Mouse (Mus musculus) embryonic facial prominence, embryonic 11.5 days (tissue): ENCODE results near the gene Grk2. TPM values are rescaled to one million over a fixed set of nuclear protein-coding genes. Genes with fewer than 3 reads are reported as not detected.

Experiments
- ATAC-seq: fragments of 200-750 bp; cut with Nextera tagmentation; replicated peaks from 2 replicates; pipeline ENCODE4 v1.8.0; 2017; ENCODE audit warnings: low read depth; ENCODE audit not compliant: insufficient number of reproducible peaks, low FRiP score, low TSS enrichment
- DNase-seq: peaks from one replicate; pipeline ENCODE4 v3.0.0-alpha.2; 2015; ENCODE audit warnings: low spot score
- H3K27ac ChIP-seq: fragments of 300-500 bp; sonication (generic); replicated peaks from 2 replicates; pipeline ENCODE4 v1.5.1; 2014; ENCODE audit warnings: mild to moderate bottlenecking, low read depth, low read length, control low read depth
- H3K27me3 ChIP-seq: fragments of 300-500 bp; sonication (generic); 2 replicates; pipeline ENCODE4 v1.6.1; 2014; ENCODE audit warnings: mild to moderate bottlenecking, low read length, moderate library complexity, mixed read lengths; ENCODE audit not compliant: control insufficient read depth, insufficient read depth
- H3K36me3 ChIP-seq: fragments of 300-500 bp; sonication (generic); replicated peaks from 2 replicates; pipeline ENCODE4 v1.6.1; 2014; ENCODE audit warnings: low read depth, mild to moderate bottlenecking, low read length, moderate library complexity, mixed read lengths; ENCODE audit not compliant: control insufficient read depth, insufficient read depth
- H3K4me1 ChIP-seq: fragments of 300-500 bp; sonication (generic); 2 replicates; pipeline ENCODE4 v1.6.1; 2014; ENCODE audit warnings: low read length, mixed read lengths; ENCODE audit not compliant: control insufficient read depth, insufficient read depth
- H3K4me2 ChIP-seq: fragments of 300-500 bp; sonication (generic); 2 replicates; pipeline ENCODE4 v1.6.1; 2014; ENCODE audit warnings: low read depth, mild to moderate bottlenecking, control low read depth, low read length, moderate library complexity
- H3K4me3 ChIP-seq: fragments of 300-500 bp; sonication (generic); 2 replicates; pipeline ENCODE4 v1.5.1; 2014; ENCODE audit warnings: low read depth, low read length, control low read depth
- H3K9ac ChIP-seq: fragments of 300-500 bp; sonication (generic); replicated peaks from 2 replicates; pipeline ENCODE4 v1.6.1; 2014; ENCODE audit warnings: mild to moderate bottlenecking, control low read depth, low read length
- H3K9me3 ChIP-seq: fragments of 300-500 bp; sonication (generic); replicated peaks from 2 replicates; pipeline ENCODE4 v1.6.1; 2016; ENCODE audit warnings: mild to moderate bottlenecking, low read length, inconsistent platforms, mixed read lengths; ENCODE audit not compliant: control insufficient read depth
- WGBS: fragments of 180-500 bp; shearing (Covaris S2); extraction: QIAGEN DNeasy Blood & Tissue Kit; methylation state at CpG from one replicate; pipeline ENCODE4 v1.1.7; 2014; 5-methylcytosine and 5-hydroxymethylcytosine counted together
- polyA plus RNA-seq: library from polyadenylated mRNA; unstranded; fragments of >200 nt; fragmentation: Nextera tagmentation; extraction: Ambion mirVana; gene quantifications from 2 replicates; pipeline ENCODE4 v1.2.1, GENCODE M21; 2014

Gene Grk2
- polyA plus RNA-seq = 13.5 and 18.9 TPM in 2 replicates

GRCm38 (mm10) chr19:4306190-4306577 is at the start of gene Grk2:
Gene Grk2, minus strand, starts transcription at chr19:4306222.
- H3K4me1 ChIP-seq = peaks cover 23% of the 10 kb centered on the region
- H3K4me2 ChIP-seq = peak within 1 kb of the TSS; percentile 89
- H3K9me3 ChIP-seq = no peaks in the 10 kb centered on the region
- ATAC-seq = peak; percentile 55; the same call in 1 of the 2 replicates
- H3K27ac ChIP-seq = peak within 1 kb of the TSS; percentile 62
- DNase-seq = peak; percentile 87
- H3K27me3 ChIP-seq = no peaks in the 10 kb centered on the region
- peak within 1 kb of the TSS; percentile 96 for H3K9ac ChIP-seq
- H3K4me3 ChIP-seq = peak within 1 kb of the TSS; percentile 96
- WGBS = under 1% methylated on average over 31 of the region's 46 CpGs
- no peaks in the 10 kb centered on the region for H3K36me3 ChIP-seq

- no peak overlapping the region for H3K4me3 ChIP-seq
- no peaks in the 10 kb centered on the region for H3K4me1 ChIP-seq
- H3K9ac ChIP-seq = no peak overlapping the region
- ATAC-seq (no peak), DNase-seq (no peak)
- H3K27ac ChIP-seq = no peak overlapping the region
- no peaks in the 10 kb centered on the region for H3K9me3 ChIP-seq
- H3K36me3 ChIP-seq = peaks cover 7% of the 10 kb centered on the region
- no peak overlapping the region for H3K4me2 ChIP-seq
- no peaks in the 10 kb centered on the region for H3K27me3 ChIP-seq
- 90% methylated on average over 2 of the region's 2 CpGs for WGBS
These were observed 43.4 kb upstream of the Grk2 start for GRCm38 (mm10) chr19:4349455-4349854.

DNA sequence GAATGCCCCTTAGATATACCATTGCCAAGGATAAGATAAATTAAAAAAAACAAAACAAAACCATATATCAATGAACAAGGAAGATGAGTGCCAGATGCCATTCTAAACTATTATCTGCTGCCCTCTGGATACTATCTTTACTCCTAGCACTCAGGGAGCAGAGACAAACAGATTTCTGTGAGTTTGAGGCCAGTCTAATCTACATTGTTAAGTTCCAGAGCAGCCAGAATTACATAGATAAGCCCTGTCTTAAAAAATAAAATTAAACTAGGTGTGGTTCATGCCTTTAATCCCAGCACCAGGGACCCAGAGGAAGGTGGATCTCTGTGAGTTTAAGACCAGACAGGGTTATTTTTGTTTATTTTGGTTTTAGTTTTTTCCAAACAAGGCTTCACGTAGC is 40.5 kb upstream of the Grk2 start:
- H3K9ac ChIP-seq = no peak overlapping the region
- H3K36me3 ChIP-seq = peaks cover 7% of the 10 kb centered on the region
- ATAC-seq (no peak), DNase-seq (no peak)
- no peak overlapping the region for H3K4me3 ChIP-seq
- H3K4me1 ChIP-seq = no peaks in the 10 kb centered on the region
- WGBS = 87% methylated on average over 1 of the region's 1 CpGs
- no peak overlapping the region for H3K4me2 ChIP-seq
- H3K27ac ChIP-seq = no peak overlapping the region
- H3K9me3 ChIP-seq = no peaks in the 10 kb centered on the region
- H3K27me3 ChIP-seq = no peaks in the 10 kb centered on the region

DNA sequence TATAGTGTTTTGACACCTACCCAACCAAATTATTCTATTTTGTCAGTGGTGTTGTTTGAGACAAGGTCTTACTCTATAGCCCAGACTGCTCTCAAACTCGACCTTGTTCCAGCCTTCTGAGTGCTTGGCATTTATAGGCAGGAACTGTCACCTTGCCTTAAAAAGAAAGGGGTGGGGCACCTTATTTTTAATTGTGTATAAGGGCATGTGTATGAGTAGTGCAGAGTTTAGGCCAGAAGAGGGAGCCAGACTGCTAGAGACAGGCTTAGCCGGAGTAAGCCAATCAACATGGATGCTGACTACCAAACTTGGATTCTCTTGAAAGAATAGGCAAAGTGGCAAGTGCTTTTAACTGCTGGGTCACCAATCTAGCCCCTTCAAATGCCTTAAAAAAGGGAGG is 32.1 kb upstream of the Grk2 start:
- Histone ChIP-seq H3K36me3 (peaks cover 5% of the 10 kb centered on the region; the same call in 1 of the 2 replicates), H3K4me1 (peaks cover 7% of the 10 kb centered on the region; the same call in 1 of the 2 replicates), H3K9me3 (no peaks in the 10 kb centered on the region), H3K9ac (no peak overlapping the region), H3K4me2 (no peak overlapping the region), H3K27me3 (no peaks in the 10 kb centered on the region), H3K27ac (no peak overlapping the region), H3K4me3 (no peak overlapping the region)
- DNase-seq (peak; percentile 75), ATAC-seq (no peak)
- WGBS = 38% methylated on average over 2 of the region's 2 CpGs

- peak; percentile 96 for DNase-seq
- peak overlapping the region; percentile 79 for H3K4me2 ChIP-seq
These were observed 27.8 kb upstream of the Grk2 start for GRCm38 (mm10) chr19:4333791-4334190.

DNA sequence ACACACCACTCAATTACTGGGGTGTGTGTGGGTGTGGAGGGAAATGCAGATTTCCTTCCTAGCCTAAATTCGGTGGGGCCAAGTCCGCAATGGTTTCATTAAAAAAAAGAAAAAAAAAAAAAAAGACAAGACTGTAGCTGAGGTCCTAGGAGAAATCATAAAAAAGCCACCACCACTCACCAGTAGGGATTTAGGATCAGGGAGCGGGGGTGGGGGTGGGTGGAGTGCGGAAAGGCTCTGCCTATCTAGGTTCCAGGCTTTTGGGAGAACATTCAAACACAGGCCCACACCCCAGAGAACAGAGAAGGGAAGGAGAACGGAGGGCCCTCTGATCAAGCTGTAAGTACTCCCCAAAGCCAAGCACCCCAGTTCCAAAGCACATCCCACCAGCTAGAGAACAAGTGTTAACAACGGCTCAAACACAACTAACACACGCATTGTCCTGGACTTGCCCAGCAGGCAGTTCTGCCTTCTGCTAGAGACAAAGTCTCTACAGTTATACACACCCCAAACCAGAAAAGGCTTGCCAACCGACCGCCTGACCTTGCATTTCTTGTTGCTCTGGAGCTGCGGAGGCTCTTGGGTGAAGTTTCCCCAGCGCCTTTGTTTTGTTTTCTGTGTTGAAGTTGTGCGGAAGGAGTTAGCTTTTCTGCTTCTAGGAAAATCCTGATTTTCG is 27.2 kb upstream of the Grk2 start:
- ATAC-seq (no peak; the same call in 1 of the 2 replicates), DNase-seq (peak; percentile 44)
- Histone ChIP-seq H3K27me3 (no peaks in the 10 kb centered on the region), H3K9ac (peak overlapping the region; percentile 82), H3K36me3 (peaks cover 4% of the 10 kb centered on the region), H3K4me3 (peak overlapping the region; percentile 64), H3K4me1 (peaks cover 7% of the 10 kb centered on the region; the same call in 1 of the 2 replicates), H3K9me3 (no peaks in the 10 kb centered on the region), H3K27ac (peak overlapping the region; percentile 88), H3K4me2 (peak overlapping the region; percentile 79)
- under 1% methylated on average over 13 of the region's 13 CpGs for WGBS

More at GRCm38 (mm10) chr19:4333791-4334190, 27.8 kb upstream of the Grk2 start:
- Histone ChIP-seq H3K4me3 (peak overlapping the region; percentile 64), H3K9me3 (no peaks in the 10 kb centered on the region), H3K27me3 (no peaks in the 10 kb centered on the region), H3K27ac (peak overlapping the region; percentile 88), H3K9ac (peak overlapping the region; percentile 82), H3K4me1 (peaks cover 7% of the 10 kb centered on the region; the same call in 1 of the 2 replicates), H3K36me3 (peaks cover 3% of the 10 kb centered on the region)
- 0% methylated on average over 16 of the region's 16 CpGs for WGBS
- peak; percentile 99 for ATAC-seq

DNA sequence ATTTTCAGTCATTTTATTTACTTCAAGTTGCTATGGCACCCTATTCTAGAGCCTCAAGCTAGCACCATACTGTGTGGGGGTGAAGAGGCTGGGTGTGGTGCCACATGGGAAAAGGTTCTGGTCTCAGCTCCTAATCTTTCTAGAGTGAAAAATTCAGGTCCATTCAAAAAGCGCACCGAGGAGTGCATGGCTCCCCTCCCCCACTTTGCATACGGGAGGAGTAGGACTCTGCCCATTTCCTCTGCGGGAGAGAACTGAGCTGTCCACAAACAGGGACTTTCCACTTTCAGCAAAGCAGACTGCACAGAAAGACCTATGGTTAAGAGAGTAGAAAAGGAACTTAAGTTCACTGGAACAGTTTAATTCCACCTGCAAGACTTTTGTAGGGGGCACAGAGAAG is 26.6 kb upstream of the Grk2 start:
- Histone ChIP-seq H3K4me1 (peaks cover 7% of the 10 kb centered on the region; the same call in 1 of the 2 replicates), H3K9me3 (no peaks in the 10 kb centered on the region), H3K4me3 (peak overlapping the region; percentile 64), H3K4me2 (peak overlapping the region; percentile 79), H3K9ac (peak overlapping the region; percentile 82), H3K27me3 (no peaks in the 10 kb centered on the region), H3K27ac (peak overlapping the region; percentile 88; the same call in 1 of the 2 replicates), H3K36me3 (peaks cover 7% of the 10 kb centered on the region)
- no peak for ATAC-seq
- peak; percentile 71 for DNase-seq
- WGBS = 0% methylated on average over 4 of the region's 4 CpGs

DNA sequence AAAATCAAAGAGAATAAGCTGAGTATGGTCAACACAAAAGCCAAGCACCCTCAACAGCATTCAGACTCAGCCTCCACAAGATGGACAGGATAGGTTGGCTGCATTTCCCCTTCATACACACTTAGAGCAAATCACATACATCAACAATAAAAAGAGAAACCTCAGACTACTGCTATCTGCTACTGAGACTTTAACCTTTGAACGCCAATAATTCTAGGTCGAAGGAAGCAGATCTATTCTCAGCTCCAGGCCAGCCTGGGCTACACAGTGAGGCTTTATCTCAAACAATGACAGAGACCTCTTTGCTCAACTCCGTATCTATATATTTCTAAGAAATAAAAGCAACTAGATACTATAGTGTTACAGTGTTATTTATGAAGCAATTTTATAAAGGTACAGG is 25.3 kb upstream of the Grk2 start:
- Histone ChIP-seq H3K4me3 (no peak overlapping the region), H3K4me2 (no peak overlapping the region), H3K36me3 (peaks cover 8% of the 10 kb centered on the region), H3K4me1 (peaks cover 7% of the 10 kb centered on the region; the same call in 1 of the 2 replicates), H3K9ac (no peak overlapping the region), H3K9me3 (no peaks in the 10 kb centered on the region), H3K27ac (no peak overlapping the region), H3K27me3 (no peaks in the 10 kb centered on the region)
- WGBS = 90% methylated on average over 3 of the region's 3 CpGs
- DNase-seq (no peak), ATAC-seq (no peak)
